Mouse (Mus musculus) liver, embryonic 14.5 days (tissue): ENCODE results near the gene Mybphl.

Experiments
- CTCF ChIP-seq: IDR thresholded peaks from 2 replicates; pipeline ENCODE4 v1.5.1; 2016; ENCODE audit warnings: antibody characterized with exemption, low read depth, control low read depth
- EP300 ChIP-seq: IDR thresholded peaks from 2 replicates; pipeline ENCODE4 v1.6.1; 2016; ENCODE audit warnings: antibody characterized with exemption, low read depth

- TF ChIP-seq CTCF (no peak), EP300 (no peak)
These were observed 6.3 kb upstream of the Mybphl start for GRCm38 (mm10) chr3:108358445-108358844.
